Mouse (Mus musculus): ENCODE data around the gene Fancc. TPM values are rescaled to one million over a fixed set of nuclear protein-coding genes. Genes with fewer than 3 reads are reported as not detected.

Gene Fancc
- polyA plus RNA-seq, 1 experiment: 29.2 TPM

DNA sequence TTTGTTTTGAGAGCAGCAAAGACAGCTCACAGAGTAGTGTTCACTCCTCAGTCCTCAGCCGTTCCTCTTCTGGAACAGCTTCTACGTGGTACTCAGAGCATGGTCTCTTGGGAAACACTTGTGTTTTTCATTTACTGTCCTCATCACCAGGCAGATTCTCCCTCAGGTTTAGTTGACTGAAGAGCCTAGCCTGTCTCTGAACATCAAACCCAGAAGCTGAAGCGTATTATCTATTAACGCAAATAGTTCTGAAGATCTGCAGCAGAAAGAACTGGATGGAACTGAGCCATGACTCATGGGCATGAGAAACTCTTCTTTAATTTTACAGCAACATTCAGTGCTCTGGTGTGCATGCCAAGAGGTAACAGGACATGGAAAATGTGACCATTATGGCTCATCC, 147.0 kb downstream of the Fancc start:
- DNase-seq (ENCODE audit: low spot score): no peak

DNA sequence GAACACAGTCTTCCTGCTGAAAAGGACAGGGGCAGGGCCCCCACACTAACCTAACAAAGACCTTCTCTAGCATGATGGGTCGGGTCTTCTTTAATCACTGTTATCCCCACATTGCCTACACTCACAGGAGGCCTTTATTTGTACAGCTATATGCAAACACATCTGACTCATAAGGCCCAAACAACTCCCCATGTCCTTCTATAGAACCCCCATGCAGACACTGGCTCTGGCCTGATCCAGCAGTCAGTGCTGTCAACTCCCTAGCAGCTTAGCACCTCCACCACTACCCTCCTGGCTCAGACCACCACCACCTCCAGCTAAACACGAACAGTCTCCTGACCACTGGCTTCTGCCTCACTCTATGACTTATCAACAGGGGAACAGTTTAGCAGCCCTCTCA, 149.4 kb downstream of the Fancc start:
- DNase-seq (ENCODE audit: low spot score): no peak

DNA sequence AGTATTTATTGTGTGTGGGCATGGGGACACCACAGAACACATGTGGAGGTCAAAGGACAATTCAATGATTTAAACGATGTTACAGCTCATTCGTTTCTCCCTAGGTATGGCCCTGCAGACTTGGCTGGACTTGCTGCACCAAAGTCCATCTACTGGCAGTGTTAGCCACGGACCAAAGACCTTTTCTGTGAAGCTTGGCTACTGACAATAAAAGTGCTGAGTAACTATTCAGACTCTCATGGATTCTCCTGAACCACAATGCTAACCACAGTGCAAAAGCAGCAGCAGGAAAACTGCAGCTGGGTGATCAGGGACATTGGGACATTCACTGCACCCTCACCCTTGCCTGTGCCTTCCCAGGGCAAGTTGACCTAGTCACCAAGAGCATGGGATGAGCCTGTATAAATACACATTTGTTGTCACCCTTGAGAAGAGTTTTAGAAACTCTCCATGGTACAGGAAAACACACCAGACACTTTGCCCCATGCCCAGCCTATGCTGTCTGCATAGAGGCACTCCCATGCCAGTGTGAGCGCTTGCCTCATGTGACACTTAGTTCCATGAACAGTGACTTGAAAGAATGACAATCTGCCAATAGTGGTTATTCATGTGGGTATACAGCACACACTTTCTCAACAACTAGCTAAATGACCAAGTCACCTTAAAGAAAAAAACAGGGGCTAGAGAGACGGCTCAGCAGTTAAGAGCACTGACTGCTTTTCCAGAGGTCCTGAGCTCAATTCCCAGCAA, 151.4 kb downstream of the Fancc start:
- DNase-seq (ENCODE audit: low spot score): no peak

DNA sequence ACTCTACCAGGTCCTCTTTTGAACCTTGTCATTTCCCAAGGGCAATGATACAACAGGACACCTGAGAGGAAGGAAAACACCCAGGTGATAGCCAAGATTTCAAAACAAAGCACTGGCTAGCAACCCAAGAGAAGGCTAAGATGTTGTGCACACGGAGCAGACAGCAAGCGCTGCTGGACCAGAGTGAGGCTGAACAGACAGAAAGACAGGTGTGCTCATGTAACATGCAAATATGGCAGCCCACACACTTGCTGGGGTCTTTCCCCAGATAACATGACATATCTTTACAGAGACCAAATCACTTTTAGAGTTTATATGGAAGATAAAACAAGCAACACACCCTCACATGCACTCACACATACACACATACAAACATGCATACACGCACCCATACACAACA, 152.6 kb downstream of the Fancc start:
- no peak for DNase-seq (ENCODE audit: low spot score)

DNA sequence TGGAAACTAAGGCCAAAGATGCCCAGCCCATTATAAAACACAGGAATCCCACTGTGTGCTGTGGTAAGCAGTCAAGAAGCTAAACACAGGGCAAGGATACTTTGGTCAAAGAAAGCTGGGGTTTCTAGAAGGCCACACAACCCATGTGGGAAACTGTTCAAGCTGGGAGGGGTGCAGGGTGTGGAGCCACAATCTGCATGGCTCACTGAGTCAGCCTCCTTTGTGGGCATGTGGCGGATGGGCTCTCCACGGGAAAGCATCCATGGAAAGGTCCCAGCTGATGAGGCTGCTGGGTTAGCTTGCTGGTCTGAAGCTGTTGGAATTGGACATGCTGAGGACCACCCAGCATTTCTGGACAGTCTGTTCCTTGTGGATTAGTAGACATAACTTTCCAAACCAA, 154.3 kb downstream of the Fancc start:
- no peak for DNase-seq (ENCODE audit: low spot score)

DNA sequence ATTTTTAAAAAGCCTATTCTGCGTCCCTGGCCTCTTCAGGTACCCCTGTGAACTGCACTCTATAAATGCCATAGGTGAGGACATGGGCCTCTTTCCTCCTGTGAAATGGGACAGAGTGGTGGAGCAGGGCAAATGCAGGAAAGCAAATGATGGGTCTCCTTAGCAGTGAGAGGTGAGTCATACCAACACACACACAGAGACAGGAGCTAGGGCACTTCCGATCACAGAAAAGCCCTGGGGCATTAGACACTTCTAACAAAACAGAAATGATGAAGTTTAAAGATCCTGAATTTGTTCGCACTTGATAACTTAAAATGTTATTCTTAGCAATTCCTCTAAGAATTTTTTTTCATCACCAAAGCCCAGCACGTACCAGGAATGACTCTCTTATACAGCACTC, 157.1 kb downstream of the Fancc start:
- no peak for DNase-seq (ENCODE audit: low spot score)

DNA sequence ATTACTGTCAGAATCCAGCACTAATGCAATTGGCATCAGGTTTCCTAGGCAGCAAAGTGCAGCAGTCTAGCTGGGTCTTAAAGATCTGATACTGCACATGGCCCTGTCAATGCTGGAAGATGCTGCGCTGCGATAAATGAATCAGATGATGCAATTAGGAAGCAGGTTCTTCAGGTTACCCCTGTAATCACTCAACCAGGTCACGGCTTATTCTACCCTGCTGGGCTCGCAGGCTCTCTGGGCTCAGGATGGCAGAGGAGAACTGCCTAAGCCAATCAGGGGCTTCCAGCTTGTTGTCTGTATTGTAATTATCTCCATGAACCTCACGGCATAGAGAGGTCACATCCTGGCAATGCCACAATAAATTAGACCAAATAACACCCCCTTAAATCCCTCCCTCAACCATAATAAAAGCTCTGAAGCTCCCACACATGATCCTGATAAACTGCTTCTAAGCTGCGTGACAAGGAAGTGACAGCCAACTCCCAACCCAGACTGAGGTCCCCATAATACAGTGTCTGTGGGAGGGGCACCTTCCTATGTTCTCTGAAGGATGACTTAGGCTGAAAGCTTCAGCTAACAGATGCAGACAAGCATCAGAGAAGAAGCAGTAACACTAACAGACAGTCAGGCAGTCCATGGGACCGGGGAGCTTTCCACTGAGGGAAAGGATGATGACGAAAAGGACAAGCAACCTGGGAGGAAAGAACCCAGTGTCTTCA, 159.7 kb downstream of the Fancc start:
- no peak for DNase-seq (ENCODE audit: low spot score)

DNA sequence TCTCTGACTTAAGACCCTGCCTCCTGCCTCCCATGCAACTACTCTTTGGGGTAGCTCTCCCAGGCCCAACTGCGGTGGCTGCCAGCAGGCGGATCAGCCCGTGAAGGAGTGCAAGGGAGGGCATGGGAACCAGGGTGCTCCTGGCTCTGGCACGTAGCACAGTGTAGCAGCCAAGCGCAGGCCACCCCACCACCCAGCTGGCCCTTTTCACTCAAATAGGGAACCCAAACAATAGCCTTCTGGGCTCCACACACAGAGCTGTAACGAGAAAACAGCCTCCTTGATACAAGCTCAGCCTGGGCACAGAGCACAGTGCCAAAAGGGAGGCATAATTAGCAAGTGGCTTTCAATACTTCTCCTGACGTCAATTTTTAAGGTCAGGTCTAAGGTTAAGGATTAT, 160.7 kb downstream of the Fancc start:
- DNase-seq (ENCODE audit: low spot score): no peak

DNA sequence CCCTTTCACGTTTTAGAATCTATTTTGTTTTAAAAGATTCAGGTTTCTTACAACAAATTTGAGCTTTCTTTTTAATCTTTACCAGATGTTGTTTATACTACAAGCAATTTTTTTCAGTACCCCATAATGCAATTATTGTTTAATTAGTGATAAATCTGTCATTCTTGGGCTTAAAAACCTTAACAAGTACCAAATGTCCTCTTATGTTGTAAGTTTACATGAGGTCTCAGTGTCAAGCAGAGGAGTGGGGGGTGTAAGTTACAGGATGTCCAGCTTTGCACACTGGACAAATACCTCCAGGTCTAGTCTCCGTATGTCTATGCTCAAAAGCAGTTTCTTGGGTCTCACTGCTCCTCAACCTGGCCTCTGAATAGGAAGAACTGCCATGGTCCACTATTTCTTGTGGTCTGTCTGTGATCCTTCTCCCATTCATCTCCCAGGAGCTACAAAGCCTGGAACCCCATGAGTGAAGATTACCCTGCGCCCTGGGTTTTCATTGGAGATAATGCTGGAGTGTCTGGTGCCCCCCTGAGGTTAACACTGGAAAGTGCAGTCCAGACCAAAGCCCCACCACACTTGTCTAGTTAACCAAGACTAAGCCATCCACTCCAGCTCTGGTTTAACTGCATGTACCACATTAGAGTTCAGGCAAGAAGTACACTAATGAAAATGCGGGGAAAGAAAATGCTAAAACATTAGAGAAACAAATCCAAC, 161.5 kb downstream of the Fancc start:
- DNase-seq (ENCODE audit: low spot score): no peak

DNA sequence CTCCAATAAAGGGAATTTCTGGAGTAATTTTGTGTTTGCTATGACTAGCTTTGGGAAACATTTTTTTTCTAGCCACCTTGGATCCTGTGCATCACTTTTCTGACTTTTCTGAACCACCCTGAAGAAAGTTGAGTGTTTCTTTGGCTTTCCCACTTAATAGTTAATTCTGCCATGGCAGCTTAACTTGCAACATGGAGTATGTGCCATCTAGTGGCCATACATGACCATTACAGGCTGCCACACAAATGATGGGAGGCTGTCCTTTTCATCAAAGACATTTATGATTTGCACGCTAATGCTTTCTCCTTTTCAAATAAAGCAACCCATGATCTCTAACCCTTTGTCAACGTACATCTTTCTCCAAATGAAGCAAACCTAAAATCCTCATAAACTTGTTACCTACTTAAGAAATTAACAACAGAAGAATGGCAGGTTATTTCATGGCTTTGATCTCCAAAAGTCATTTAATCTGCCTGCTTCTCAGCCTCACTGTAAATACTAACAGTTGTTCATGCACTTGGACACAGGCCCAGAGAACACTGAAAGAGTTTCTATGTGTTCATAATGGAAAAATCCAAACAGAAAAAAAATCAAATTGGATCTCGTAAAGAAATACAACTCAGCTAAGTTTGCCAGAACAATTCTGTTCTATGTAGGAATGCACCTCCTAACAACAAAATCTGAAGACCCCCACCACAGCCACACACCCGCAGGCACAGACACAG, 164.3 kb downstream of the Fancc start:
- DNase-seq (ENCODE audit: low spot score): no peak

DNA sequence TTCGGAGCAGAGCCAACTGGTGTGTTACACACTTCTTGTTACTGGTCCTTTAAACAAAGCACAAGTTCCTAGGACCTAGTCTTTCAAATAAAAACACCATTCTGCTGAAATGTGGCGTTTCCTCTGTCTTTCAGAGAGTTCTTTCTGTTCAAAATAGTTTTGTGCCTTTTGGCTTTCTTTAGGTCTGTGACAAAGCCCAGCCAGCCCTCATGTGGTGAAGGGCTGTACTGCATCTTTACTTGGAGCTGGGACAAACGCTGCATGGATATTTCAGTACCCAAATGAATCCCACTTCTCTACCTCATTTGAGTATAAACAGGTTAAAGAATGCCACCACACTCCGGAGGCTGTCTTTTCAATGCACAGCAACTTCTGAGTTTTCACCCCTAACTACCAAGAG, 165.7 kb downstream of the Fancc start:
- DNase-seq (ENCODE audit: low spot score): no peak

DNA sequence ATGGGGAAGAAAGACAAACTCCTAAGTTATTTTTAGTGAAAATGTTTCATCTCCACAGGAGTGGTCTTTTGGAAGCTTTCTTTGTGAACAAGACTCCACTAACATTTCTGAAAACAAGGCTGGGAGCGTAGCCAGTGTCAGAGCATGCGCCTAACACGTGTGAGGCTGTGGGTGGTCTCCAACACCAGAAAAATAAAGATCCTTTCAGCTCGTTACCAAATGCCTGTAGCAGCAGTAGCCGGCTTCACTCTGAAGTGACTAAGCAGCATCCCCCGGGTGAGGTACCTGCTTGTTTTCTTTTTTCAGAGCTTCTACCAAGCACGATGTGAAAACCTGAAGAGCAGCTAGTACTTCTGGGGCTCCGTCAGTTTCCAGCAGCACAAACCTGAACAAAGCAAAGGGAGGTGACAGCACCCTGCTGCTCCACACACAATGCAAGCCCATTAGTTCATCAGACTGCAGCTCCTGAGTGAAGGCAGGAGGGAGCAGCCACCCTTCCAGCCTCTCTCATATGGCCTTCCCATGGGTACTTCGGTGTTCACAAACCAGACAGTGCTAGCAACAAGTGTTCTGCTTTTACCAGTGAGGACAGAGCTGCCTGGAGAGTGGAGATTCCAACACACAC, 166.7 kb downstream of the Fancc start:
- DNase-seq (ENCODE audit: low spot score): no peak

DNA sequence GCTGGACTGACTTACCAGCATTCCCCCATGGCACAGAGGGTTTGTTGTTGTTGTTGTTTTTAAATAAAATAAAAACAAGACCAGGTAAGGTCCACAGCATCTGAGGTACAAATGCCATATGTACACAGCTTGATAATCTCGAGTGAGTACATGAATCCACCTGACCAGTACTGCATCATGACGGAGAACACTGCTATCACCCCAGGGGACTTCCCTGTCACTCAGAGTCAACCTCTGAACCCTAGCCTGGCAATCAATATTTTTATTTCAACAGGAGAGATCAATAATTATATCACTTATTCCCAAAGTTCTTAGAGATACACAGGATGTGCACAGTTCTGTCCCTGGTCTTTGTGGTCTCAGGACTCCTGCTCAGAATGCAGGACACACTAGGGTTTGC, 171.1 kb downstream of the Fancc start:
- DNase-seq (ENCODE audit: low spot score): no peak

DNA sequence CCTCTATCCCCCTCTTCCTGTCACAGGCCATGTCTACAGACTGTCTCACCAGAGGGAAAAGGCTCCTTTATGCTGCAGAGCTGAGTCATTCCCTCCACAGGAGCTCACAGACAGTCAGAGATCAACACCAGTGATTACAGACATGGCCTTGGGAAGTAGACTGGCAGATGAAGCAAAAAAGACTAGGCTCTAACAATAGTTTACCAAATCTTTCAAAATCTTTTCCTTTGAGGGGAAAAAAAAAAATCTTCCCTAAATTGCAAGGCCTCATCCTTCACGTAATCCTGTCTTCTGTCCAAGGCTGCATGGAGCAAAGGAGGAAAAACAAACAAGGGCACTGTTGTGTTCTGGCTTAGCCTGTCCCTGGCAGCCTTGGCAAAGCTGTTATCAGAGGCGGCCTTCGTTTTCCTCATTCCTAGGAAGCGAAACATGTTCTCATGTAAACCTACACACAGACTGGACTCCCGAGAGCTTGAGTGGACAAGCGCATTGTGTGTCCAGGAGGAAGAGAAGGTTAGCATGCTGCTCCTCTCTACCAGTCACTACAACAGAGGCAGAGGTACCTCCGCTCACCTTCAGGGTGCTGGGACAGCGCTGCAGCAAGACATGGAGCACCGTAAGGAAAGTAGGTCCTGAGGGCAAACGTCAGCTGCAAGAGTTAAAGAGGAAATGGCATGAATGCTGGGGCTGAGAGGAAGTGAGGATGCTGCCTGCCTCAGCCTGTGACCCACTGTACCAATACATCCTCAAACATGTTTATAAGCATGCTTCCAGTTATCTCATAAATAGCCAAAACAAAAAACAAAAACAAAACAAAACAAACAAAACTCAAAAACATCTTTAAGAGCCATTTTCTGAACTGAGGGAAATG, 171.9 kb downstream of the Fancc start:
- no peak for DNase-seq (ENCODE audit: low spot score)

DNA sequence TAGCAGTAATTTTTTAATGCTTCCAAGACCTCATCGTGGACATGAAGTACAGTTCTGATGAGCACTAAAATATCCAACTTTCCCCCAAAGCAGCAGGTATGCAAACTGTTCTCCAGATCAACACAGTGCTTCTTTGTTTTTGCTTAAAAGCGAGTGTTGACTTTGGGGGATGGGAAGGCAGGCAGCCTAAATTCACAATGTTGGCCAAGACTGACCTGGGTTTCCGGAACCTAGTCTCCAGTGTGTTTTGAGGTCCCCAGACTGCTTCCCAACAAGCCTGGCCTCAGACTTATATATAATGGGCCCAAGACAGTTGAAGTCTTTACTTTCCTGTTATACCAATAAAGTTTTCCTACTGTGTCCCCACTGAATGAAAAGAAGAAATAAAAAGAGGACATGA, 172.8 kb downstream of the Fancc start:
- no peak for DNase-seq (ENCODE audit: low spot score)

DNA sequence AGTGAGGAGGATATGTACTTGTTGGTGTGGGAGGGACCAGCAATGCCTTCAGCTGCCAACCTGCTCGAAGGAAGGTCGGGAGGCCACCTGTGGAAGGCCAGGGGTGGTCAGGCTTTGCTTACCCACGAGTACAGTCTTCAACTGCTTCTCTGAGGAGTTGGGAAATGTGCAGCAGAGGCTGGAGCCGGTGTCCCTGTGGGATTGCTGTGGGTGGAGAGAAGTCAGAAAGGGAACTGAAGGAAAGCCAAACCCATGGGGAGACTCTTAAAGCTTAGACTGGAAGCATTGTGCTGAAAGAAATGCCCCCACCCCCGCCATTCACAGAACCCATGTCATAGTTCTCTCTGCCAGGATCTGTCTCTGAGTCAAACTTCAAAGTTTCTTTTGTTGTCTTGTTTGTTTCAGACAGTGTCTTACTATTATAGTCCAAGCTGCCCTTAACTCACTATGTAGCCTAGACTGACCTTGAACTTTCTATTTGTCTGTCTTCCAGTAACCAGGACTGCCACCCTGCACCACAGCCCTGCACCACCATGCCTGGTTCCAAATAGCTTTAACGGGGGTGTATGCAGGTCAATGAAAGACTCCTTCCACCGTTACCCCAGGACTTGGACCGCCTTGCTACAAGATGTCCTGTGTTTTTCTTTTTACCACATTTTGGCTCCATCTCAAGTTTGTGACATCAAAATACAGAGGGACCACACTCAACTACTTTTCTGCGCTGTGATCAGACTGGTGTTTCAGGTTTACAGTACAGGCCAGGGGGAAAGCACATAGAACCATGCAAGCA, 173.6 kb downstream of the Fancc start:
- no peak for DNase-seq (ENCODE audit: low spot score)

DNA sequence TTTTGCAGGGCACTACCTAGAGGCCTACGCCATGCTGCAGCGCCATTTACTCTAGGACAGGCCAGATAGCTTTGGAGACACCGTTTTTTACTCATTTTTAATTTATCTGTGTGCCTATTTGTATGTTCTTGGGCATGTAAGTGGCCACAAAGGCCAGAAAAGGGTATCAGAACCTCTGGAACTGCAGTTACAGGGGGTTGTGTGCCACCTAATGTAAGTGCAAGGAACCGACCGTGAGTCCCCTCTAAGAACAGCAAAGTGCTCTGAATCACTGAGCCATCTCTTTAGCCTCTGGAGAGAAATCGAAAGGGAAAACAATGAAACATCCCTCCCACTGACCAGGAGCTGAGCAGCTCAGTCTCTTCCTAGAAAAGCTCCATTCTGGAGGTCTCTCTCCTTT, 174.3 kb downstream of the Fancc start:
- no peak for DNase-seq (ENCODE audit: low spot score)

DNA sequence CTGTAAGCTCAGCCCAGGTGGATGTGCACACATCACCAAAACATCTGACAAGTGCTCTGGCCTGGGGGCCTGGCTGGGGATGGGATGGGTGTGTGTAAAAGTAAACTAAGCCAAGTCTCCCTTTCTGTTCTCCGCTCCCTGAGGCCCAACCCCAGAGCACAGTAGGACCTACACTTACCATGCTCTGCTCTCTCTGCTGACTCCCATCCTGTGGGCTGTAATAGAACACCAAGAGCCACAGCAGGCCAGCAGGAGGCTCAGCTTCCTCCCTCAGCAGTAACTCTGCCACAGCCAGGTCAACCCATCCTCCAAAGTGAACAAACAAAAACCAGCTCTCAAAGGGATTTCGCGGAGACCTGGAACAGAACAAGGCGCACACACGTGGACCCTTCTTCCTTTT, 175.4 kb downstream of the Fancc start:
- DNase-seq (ENCODE audit: low spot score): no peak

DNA sequence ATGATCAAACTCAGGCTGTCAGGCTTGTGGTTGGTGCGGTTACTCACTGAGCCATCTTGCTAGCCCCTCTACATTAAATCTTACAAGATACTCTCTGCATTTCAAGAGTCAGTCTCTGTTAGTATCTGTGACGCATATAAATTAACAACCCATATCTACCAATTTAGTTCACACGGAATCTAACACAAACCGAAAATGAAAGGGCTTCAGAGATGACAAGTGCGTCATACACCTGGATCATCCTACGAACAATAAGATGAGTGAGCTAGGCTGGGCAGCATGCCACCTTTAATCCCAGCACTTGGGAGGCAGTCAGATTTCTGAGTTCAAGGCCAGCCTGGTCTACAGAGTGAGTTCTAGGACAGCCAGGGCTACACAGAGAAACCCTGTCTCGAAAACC, 177.3 kb downstream of the Fancc start:
- no peak for DNase-seq (ENCODE audit: low spot score)

DNA sequence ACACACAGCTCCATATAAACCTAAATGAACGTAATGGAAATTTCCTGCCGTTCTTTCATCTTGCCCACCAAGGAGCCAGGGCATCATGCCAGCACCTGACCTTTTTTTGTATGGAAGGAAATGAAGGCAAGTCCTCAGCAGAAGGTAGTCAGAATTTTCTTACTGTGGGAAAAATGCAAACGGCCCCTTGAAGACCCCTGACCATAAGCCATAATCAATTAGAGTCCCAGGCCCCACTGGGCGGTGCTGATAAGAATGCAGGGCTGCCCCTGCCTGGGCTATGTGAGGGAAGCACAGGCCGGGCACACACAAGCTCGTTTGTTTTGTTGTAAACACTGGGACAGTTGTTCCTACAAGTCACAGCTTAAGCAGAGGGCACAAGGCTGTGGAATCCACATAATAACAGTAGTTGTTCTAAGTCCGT, 179.4 kb downstream of the Fancc start:
- no peak for DNase-seq (ENCODE audit: low spot score)

Measured in urinary bladder, adult 2 months (tissue).